Mouse (Mus musculus) heart, embryonic 15.5 days (tissue): ENCODE measurements around the gene Olfr1018. TPM values are rescaled to one million over a fixed set of nuclear protein-coding genes. Genes with fewer than 3 reads are reported as not detected.

Experiments
- ATAC-seq: fragments of 200-750 bp; cut with Nextera tagmentation; replicated peaks from 2 replicates; pipeline ENCODE4 v1.8.0; 2017; ENCODE audit warnings: low read depth, moderate TSS enrichment; ENCODE audit not compliant: insufficient number of reproducible peaks, insufficient read depth, low FRiP score
- H3K27ac ChIP-seq: fragments of 300-500 bp; sonication (generic); 2 replicates; pipeline ENCODE4 v1.5.1; 2015; ENCODE audit warnings: mild to moderate bottlenecking, inconsistent platforms
- H3K27me3 ChIP-seq: fragments of 300-500 bp; sonication (generic); 2 replicates; pipeline ENCODE4 v1.6.1; 2015; ENCODE audit warnings: inconsistent platforms
- H3K36me3 ChIP-seq: fragments of 300-500 bp; sonication (generic); 2 replicates; pipeline ENCODE4 v1.6.1; 2015; ENCODE audit warnings: mild to moderate bottlenecking, inconsistent platforms
- H3K4me1 ChIP-seq: fragments of 300-500 bp; sonication (generic); replicated peaks from 2 replicates; pipeline ENCODE4 v1.6.1; 2015; ENCODE audit warnings: inconsistent platforms
- H3K4me2 ChIP-seq: fragments of 300-500 bp; sonication (generic); 2 replicates; pipeline ENCODE4 v1.6.1; 2015; ENCODE audit warnings: inconsistent platforms, mild to moderate bottlenecking, moderate library complexity
- H3K4me3 ChIP-seq: fragments of 300-500 bp; sonication (generic); 2 replicates; pipeline ENCODE4 v1.5.1; 2015; ENCODE audit warnings: mild to moderate bottlenecking, inconsistent platforms
- H3K9ac ChIP-seq: fragments of 300-500 bp; sonication (generic); 2 replicates; pipeline ENCODE4 v1.6.1; 2015; ENCODE audit warnings: mild to moderate bottlenecking, inconsistent platforms
- H3K9me3 ChIP-seq: fragments of 300-500 bp; sonication (generic); replicated peaks from 2 replicates; pipeline ENCODE4 v1.6.1; 2016; ENCODE audit warnings: inconsistent platforms
- WGBS: fragments of 180-500 bp; shearing (Covaris S2); methylation state at CpG from one replicate; pipeline ENCODE4 v1.1.7; 2015; ENCODE audit warnings: mixed read lengths; 5-methylcytosine and 5-hydroxymethylcytosine counted together
- polyA plus RNA-seq: library from polyadenylated mRNA; unstranded; fragments of >200 nt; fragmentation: Nextera tagmentation; extraction: Ambion mirVana; gene quantifications from 2 replicates; pipeline ENCODE4 v1.2.1, GENCODE M21; 2015

Olfr1018 gene
- polyA plus RNA-seq, result not detected in 2 replicates

DNA sequence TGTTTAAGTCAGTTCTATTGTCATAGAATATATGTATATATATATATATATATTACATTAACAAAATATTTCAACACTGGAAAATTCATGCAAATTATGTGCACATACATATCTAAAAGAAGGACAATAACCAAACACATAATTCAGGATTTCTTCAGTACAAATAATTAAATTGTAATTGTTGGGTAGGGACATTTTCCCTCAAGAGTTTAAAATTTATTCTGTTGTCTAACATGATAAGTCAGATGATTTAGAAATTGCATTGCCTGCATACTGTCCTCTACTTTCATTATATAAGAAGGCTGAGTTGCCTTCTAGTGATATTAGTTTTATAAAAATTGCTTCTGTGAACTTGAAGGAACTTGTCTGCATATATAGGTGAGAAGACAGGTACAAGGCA, at the start of gene Olfr1018:
TSS of gene Olfr1018 (plus strand) at position 301 of the 400 bp plus-strand sequence.
- no peak within 1 kb of the TSS for H3K4me2 ChIP-seq
- H3K9me3 ChIP-seq, result no peaks in the 10 kb centered on the region
- H3K27me3 ChIP-seq, result no peaks in the 10 kb centered on the region
- H3K4me1 ChIP-seq, result no peaks in the 10 kb centered on the region
- ATAC-seq, result no peak
- H3K9ac ChIP-seq, result no peak within 1 kb of the TSS
- H3K36me3 ChIP-seq, result no peaks in the 10 kb centered on the region
- no peak within 1 kb of the TSS for H3K4me3 ChIP-seq
- H3K27ac ChIP-seq, result no peak within 1 kb of the TSS

DNA sequence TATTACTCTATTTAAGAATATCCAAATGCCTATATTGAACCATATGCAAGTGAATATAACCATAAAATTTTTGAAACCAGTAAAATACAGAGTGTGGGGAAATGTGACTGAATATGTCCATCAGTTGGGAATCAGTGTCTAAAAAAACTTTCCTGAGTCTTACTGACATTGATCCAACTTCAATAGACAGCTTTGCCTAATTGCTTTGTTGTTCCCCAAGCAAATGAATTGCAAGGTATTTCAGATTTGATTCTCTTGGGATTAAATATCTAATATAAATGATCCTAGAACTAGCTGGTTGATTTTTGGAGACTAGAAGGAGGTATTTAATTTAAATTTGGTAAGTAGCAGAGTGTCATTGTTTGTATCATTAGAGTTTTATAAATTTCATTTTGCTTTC, 45.9 kb upstream of the Olfr1018 start, which contains the start of gene Olfr1014:
TSS of gene Olfr1014 (plus strand) at position 301 of the 400 bp plus-strand sequence.
- Histone ChIP-seq H3K36me3 (no peaks in the 10 kb centered on the region), H3K9me3 (no peaks in the 10 kb centered on the region), H3K9ac (no peak within 1 kb of the TSS), H3K4me1 (no peaks in the 10 kb centered on the region), H3K4me3 (no peak within 1 kb of the TSS), H3K4me2 (no peak within 1 kb of the TSS), H3K27me3 (no peaks in the 10 kb centered on the region), H3K27ac (no peak within 1 kb of the TSS)
- ATAC-seq, result no peak

DNA sequence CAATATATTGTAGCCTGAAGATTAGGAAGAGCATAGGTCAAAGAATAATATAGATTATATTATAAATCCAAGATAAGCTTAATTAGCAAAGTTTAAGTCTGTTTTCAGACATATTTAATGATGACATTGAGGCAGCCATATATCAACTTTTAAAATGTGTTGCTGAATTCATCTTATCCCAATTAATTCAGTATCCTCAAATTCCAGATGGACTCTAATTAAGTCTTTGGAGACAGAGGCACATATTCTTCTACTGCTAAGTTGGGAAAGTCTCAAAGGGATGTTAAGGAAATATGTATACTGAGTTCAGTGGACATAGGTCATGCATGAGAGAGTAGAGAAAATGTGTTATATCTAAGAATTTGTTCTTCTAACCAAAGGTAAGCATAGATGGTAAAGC, 36.6 kb upstream of the Olfr1018 start, which contains the start of gene Olfr1015:
TSS of gene Olfr1015 (plus strand) at position 301 of the 400 bp plus-strand sequence.
- Histone ChIP-seq H3K27me3 (no peaks in the 10 kb centered on the region), H3K4me1 (no peaks in the 10 kb centered on the region), H3K27ac (no peak within 1 kb of the TSS), H3K36me3 (no peaks in the 10 kb centered on the region), H3K4me3 (no peak within 1 kb of the TSS), H3K9me3 (no peaks in the 10 kb centered on the region), H3K9ac (no peak within 1 kb of the TSS), H3K4me2 (no peak within 1 kb of the TSS)
- ATAC-seq, result no peak

DNA sequence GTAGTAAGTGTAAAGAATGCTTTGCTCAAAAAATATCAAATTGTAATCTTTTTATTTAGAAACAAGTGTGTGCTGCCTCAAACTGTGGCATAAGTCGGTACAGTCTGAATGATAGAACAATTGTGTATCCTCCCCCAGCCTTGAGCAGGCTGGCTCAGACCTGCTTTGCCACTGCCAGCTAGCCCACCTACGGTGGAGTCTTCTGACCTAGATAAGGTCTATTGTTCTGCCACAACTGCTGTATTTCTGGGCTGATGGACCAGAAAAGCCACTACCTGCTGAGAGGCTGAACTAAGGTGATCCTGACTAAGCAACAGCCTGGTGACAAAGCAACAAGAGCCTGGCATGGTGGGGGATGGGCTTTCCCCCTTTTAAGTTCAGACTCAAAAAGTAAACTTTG, 25.9 kb upstream of the Olfr1018 start:
- H3K27ac ChIP-seq, result no peak overlapping the region
- 53% methylated on average over 2 of the region's 2 CpGs for WGBS
- H3K27me3 ChIP-seq, result no peaks in the 10 kb centered on the region
- no peaks in the 10 kb centered on the region for H3K4me1 ChIP-seq
- no peak overlapping the region for H3K4me3 ChIP-seq
- no peak overlapping the region for H3K9ac ChIP-seq
- no peak for ATAC-seq
- no peak overlapping the region for H3K4me2 ChIP-seq
- H3K9me3 ChIP-seq, result no peaks in the 10 kb centered on the region
- no peaks in the 10 kb centered on the region for H3K36me3 ChIP-seq

DNA sequence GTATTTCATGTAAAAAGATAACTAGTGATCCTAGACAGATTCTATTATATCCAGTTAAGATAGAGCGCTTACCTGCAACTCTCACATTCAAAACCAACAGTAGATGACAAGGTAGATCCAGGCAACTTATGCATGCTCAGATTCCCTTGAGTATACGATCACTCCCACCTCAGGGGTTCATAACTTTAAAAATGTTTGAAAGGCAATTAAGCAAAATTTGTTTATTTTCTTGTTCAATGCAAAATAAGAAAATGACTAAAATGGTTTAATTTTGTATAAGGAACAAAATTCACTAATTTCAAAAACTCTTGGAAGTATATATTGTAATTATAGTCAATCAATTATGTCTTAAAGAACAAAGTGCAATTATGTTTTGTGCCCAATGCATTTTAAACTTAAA, 15.8 kb upstream of the Olfr1018 start, which contains the start of gene Olfr1016:
TSS of gene Olfr1016 (minus strand) at position 101 of the 400 bp plus-strand sequence.
- no peak within 1 kb of the TSS for H3K4me2 ChIP-seq
- no peak within 1 kb of the TSS for H3K9ac ChIP-seq
- no peaks in the 10 kb centered on the region for H3K36me3 ChIP-seq
- H3K9me3 ChIP-seq, result no peaks in the 10 kb centered on the region
- H3K4me1 ChIP-seq, result no peaks in the 10 kb centered on the region
- whole genome bisulfite sequencing, result 84% methylated on average over 2 of the region's 2 CpGs
- ATAC-seq, result no peak
- H3K4me3 ChIP-seq, result no peak within 1 kb of the TSS
- no peak within 1 kb of the TSS for H3K27ac ChIP-seq
- H3K27me3 ChIP-seq, result no peaks in the 10 kb centered on the region

DNA sequence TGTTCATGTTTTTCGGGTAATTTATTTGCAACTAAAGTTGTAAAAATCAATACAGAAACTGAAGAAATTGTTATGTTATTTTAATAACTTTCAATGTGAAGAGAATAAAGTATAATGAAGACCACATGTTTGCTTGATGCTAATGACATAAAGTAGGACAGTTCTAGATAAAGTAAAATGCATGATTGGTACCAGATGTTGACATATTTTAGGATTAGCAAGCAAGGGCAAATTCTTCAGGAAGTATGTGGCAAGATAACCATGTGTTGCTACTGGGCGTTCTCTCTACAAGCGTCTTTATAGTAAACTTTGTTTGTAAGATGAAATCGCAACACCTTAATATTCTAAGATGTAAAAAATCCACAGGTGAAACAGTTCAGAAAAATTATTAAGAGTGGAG, 13.8 kb upstream of the Olfr1018 start:
- 65% methylated on average over 4 of the region's 4 CpGs for WGBS
- no peak overlapping the region for H3K4me2 ChIP-seq
- H3K27me3 ChIP-seq, result no peaks in the 10 kb centered on the region
- ATAC-seq, result no peak
- H3K27ac ChIP-seq, result no peak overlapping the region
- no peaks in the 10 kb centered on the region for H3K9me3 ChIP-seq
- no peak overlapping the region for H3K9ac ChIP-seq
- no peaks in the 10 kb centered on the region for H3K36me3 ChIP-seq
- H3K4me1 ChIP-seq, result no peaks in the 10 kb centered on the region
- no peak overlapping the region for H3K4me3 ChIP-seq

DNA sequence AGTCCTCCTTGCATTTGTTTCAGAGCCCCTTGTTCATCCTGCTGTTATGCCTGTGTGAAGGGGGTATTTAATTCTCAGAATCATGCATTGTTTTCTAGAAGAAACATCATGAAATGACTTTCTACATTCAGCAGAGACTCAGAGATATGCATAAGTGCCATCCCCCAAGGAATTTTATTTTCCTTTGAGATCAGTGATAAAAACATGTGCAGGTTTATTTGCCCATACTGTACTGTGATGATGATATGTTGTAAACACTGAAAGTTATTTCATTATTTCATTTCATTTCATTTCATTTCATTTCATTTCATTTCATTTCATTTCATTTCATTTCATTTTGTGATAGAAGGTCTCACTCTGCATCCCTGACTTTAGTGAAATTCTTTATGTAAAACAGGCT, 27.1 kb downstream of the Olfr1018 start, which contains the start of gene Olfr1019:
TSS of gene Olfr1019 (minus strand) at position 101 of the 400 bp plus-strand sequence.
- no peaks in the 10 kb centered on the region for H3K27me3 ChIP-seq
- H3K9ac ChIP-seq, result no peak within 1 kb of the TSS
- H3K4me2 ChIP-seq, result no peak within 1 kb of the TSS
- no peak within 1 kb of the TSS for H3K4me3 ChIP-seq
- no peaks in the 10 kb centered on the region for H3K36me3 ChIP-seq
- H3K4me1 ChIP-seq, result no peaks in the 10 kb centered on the region
- no peak for ATAC-seq
- no peak within 1 kb of the TSS for H3K27ac ChIP-seq
- no peaks in the 10 kb centered on the region for H3K9me3 ChIP-seq

DNA sequence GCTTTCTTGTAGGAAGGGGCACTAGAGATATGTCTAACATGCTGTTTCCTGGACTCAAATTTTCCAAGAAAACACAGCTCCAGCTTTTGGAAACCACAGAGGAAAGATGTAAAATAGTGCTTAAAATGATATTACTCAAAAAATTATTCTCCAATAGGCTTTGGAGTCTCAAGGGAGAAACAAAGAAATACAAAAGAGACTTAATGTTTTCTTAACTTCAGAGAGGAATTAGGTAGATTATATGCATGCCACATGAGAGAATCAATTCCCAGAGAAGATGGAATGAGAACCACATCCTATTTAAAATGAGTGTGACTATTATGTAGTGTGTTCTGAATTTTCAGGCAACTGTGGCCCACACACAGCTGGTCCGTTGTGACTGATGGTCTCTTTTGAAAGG, 28.5 kb downstream of the Olfr1018 start, which contains the start of gene Olfr1020:
TSS of gene Olfr1020 (plus strand) at position 301 of the 400 bp plus-strand sequence.
- Histone ChIP-seq H3K4me1 (no peaks in the 10 kb centered on the region), H3K4me2 (no peak within 1 kb of the TSS), H3K27ac (no peak within 1 kb of the TSS), H3K9ac (no peak within 1 kb of the TSS), H3K36me3 (no peaks in the 10 kb centered on the region), H3K27me3 (no peaks in the 10 kb centered on the region), H3K4me3 (no peak within 1 kb of the TSS), H3K9me3 (no peaks in the 10 kb centered on the region)
- WGBS, result 75% methylated on average over 1 of the region's 1 CpGs
- ATAC-seq, result no peak

DNA sequence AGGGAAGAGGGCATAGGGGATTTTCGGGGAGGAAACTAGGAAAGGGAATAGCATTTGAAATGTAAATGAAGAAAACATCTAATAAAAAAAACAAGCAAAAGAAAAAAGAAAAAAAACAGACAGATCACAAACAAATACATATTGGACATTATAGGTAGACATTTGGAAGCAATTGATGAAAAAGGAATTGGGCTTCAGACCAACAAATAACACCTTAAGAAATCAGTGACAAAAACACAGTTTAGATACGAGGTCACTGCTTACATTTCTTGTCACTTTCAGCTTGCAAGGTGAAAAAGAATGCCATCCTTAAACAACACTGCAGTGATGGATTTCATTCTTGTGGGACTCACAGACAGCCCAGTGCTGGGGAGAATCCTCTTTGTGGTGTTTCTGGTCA, 50.0 kb downstream of the Olfr1018 start, which contains the start of gene Olfr1022:
TSS of gene Olfr1022 (plus strand) at position 301 of the 400 bp plus-strand sequence.
- H3K27me3 ChIP-seq, result no peaks in the 10 kb centered on the region
- H3K9ac ChIP-seq, result no peak within 1 kb of the TSS
- WGBS, result 42% methylated on average over 2 of the region's 2 CpGs
- H3K36me3 ChIP-seq, result no peaks in the 10 kb centered on the region
- no peaks in the 10 kb centered on the region for H3K9me3 ChIP-seq
- no peak within 1 kb of the TSS for H3K4me3 ChIP-seq
- no peak within 1 kb of the TSS for H3K4me2 ChIP-seq
- H3K4me1 ChIP-seq, result no peaks in the 10 kb centered on the region
- no peak for ATAC-seq
- no peak within 1 kb of the TSS for H3K27ac ChIP-seq

Other genes with a start within 250 kb of the Olfr1018 start
- gene Olfr996, start 239.3 kb upstream of the Olfr1018 start, polyA plus RNA-seq, result not detected in 2 replicates
- not detected in 2 replicates for gene Olfr998, start 229.5 kb upstream of the Olfr1018 start, polyA plus RNA-seq
- gene Olfr1000, start 206.6 kb upstream of the Olfr1018 start, polyA plus RNA-seq, result not detected in 2 replicates
- gene Olfr1002, start 167.8 kb upstream of the Olfr1018 start, polyA plus RNA-seq, result not detected in 2 replicates
- gene Olfr154, start 154.0 kb upstream of the Olfr1018 start, polyA plus RNA-seq, result not detected in 2 replicates
- gene Olfr1006, start 139.7 kb upstream of the Olfr1018 start, polyA plus RNA-seq, result not detected in 2 replicates
- gene Olfr1008, start 129.0 kb upstream of the Olfr1018 start, polyA plus RNA-seq, result not detected in 2 replicates
- gene Olfr1009, start 103.1 kb upstream of the Olfr1018 start, polyA plus RNA-seq, result not detected in 2 replicates
- not detected in 2 replicates for gene Olfr1012, start 55.7 kb upstream of the Olfr1018 start, polyA plus RNA-seq
- not detected in 2 replicates for gene Olfr1013, start 51.4 kb upstream of the Olfr1018 start, polyA plus RNA-seq
- gene Olfr1014, start 45.8 kb upstream of the Olfr1018 start, polyA plus RNA-seq, result not detected in 2 replicates
- not detected in 2 replicates for gene Olfr1015, start 36.5 kb upstream of the Olfr1018 start, polyA plus RNA-seq
- not detected in 2 replicates for gene Olfr1016, start 15.9 kb upstream of the Olfr1018 start, polyA plus RNA-seq
- not detected in 2 replicates for gene Olfr1019, start 27.0 kb downstream of the Olfr1018 start, polyA plus RNA-seq
- gene Olfr1020, start 28.6 kb downstream of the Olfr1018 start, polyA plus RNA-seq, result not detected in 2 replicates
- gene Olfr1022, start 50.1 kb downstream of the Olfr1018 start, polyA plus RNA-seq, result not detected in 2 replicates
- gene Olfr1023, start 67.2 kb downstream of the Olfr1018 start, polyA plus RNA-seq, result not detected in 2 replicates
- not detected in 2 replicates for gene Olfr1024, start 86.6 kb downstream of the Olfr1018 start, polyA plus RNA-seq
- gene Olfr1025-ps1, start 96.7 kb downstream of the Olfr1018 start, polyA plus RNA-seq, result not detected in 2 replicates
- not detected in 2 replicates for gene Olfr1026, start 103.1 kb downstream of the Olfr1018 start, polyA plus RNA-seq
- not detected in 2 replicates for gene Olfr1028, start 132.0 kb downstream of the Olfr1018 start, polyA plus RNA-seq
- gene Olfr1029, start 155.4 kb downstream of the Olfr1018 start, polyA plus RNA-seq, result not detected in 2 replicates
- not detected in 2 replicates for gene Olfr1030, start 160.8 kb downstream of the Olfr1018 start, polyA plus RNA-seq
- gene Olfr1031, start 171.8 kb downstream of the Olfr1018 start, polyA plus RNA-seq, result not detected in 2 replicates
- not detected in 2 replicates for gene Olfr1032, start 187.1 kb downstream of the Olfr1018 start, polyA plus RNA-seq
- gene Olfr1033, start 202.2 kb downstream of the Olfr1018 start, polyA plus RNA-seq, result 7.7 and 9.0 TPM in 2 replicates
- 0.04 and 0.11 TPM in 2 replicates for gene Olfr1034, start 227.4 kb downstream of the Olfr1018 start, polyA plus RNA-seq